Mouse (Mus musculus): ENCODE results near the gene Gm14406. TPM values are rescaled to one million over a fixed set of nuclear protein-coding genes. Genes with fewer than 3 reads are reported as not detected.

Gene Gm14406
- polyA plus RNA-seq, 1 experiment from 2014 or later: not detected

DNA sequence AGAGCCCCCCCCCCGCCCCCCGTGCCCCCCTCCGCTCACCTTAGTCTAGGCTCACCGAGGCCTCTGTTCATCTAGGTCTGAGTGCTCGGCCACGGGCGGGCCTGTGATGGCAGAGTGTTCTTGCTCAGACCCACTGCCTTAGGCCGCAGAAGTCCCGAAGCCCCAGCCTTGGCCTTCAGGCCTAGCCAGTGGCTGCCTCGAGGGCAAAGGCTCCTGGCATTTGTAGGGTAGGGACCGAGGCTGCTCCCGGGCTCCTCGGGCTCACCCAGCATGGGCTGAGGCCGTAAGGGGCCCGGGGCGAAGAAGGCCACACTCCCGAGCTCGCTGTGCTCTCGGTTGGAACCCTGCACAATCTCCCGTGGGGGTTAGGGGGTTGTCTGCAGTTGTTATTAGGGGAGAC is 54.9 kb downstream of the Gm14406 start:
- H3K27ac ChIP-seq (ENCODE audit: low read depth, low read length): no peak overlapping the region
- ATAC-seq (replicated peaks; ENCODE audit: low FRiP score) (no peak), DNase-seq (ENCODE audit: low spot score) (no peak)
- H3K9me3 ChIP-seq (ENCODE audit: control insufficient read depth, low read length): peaks cover 4% of the 10 kb centered on the region; the same call in 1 of the 2 replicates
- 91% methylated on average over 20 of the region's 20 CpGs for WGBS
- H3K4me3 ChIP-seq (ENCODE audit: low read depth, low read length): no peak overlapping the region
- no peak overlapping the region for H3K4me2 ChIP-seq
- no peaks in the 10 kb centered on the region for H3K27me3 ChIP-seq (replicated peaks; ENCODE audit: control insufficient read depth, insufficient read depth, low read length)
- no peaks in the 10 kb centered on the region for H3K36me3 ChIP-seq (ENCODE audit: control insufficient read depth, insufficient read depth, low read length)
- no peaks in the 10 kb centered on the region for H3K4me1 ChIP-seq (replicated peaks; ENCODE audit: control insufficient read depth, insufficient read depth, low read length)
- no peak overlapping the region for H3K9ac ChIP-seq (ENCODE audit: low read depth, low read length)

DNA sequence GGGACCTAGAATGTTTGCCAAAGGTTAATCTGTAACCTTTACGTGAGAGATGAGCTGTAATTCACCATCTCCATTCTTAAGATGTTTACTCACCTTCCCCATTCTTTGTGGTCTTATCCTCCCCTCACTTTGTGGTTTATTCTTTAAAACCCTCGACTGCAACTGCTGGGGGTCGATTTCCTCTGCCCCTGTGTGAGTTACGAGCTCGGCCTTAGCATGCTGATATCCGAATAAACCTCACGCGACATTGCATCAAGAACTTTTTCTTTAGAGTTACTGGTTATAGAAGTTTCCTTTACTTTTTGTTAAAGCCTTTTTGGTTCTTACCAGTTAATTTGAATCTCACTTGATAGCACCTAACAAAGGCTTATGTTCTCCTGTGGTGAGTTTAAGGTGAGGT is 58.0 kb downstream of the Gm14406 start:
- no peak overlapping the region for H3K4me2 ChIP-seq
- H3K27me3 ChIP-seq (replicated peaks; ENCODE audit: control insufficient read depth, insufficient read depth, low read length): no peaks in the 10 kb centered on the region
- no peaks in the 10 kb centered on the region for H3K36me3 ChIP-seq (ENCODE audit: control insufficient read depth, insufficient read depth, low read length)
- no peak for ATAC-seq (replicated peaks; ENCODE audit: low FRiP score)
- peaks cover 4% of the 10 kb centered on the region; the same call in 1 of the 2 replicates for H3K9me3 ChIP-seq (ENCODE audit: control insufficient read depth, low read length)
- 77% methylated on average over 8 of the region's 8 CpGs for WGBS
- no peak overlapping the region for H3K27ac ChIP-seq (ENCODE audit: low read depth, low read length)
- H3K9ac ChIP-seq (ENCODE audit: low read depth, low read length): no peak overlapping the region
- DNase-seq (ENCODE audit: low spot score): no peak
- no peaks in the 10 kb centered on the region for H3K4me1 ChIP-seq (replicated peaks; ENCODE audit: control insufficient read depth, insufficient read depth, low read length)
- no peak overlapping the region for H3K4me3 ChIP-seq (ENCODE audit: low read depth, low read length)

Other genes with a start within 250 kb of the Gm14406 start
- 5.9 and 8.8 TPM in 2 replicates for gene Gm14418, start 179.9 kb downstream of the Gm14406 start, polyA plus RNA-seq (2014; fragmentation: Nextera tagmentation; extraction: Ambion mirVana)
- gene Zfp970, start 113.5 kb downstream of the Gm14406 start, polyA plus RNA-seq (2014; fragmentation: Nextera tagmentation; extraction: Ambion mirVana): 9.0 and 10.2 TPM in 2 replicates
- gene Gm14403, start 80.0 kb downstream of the Gm14406 start, polyA plus RNA-seq (2014; fragmentation: Nextera tagmentation; extraction: Ambion mirVana): 4.0 and 5.0 TPM in 2 replicates
- gene Gm14322, start 181.1 kb upstream of the Gm14406 start, polyA plus RNA-seq (2014; fragmentation: Nextera tagmentation; extraction: Ambion mirVana): 5.4 and 5.8 TPM in 2 replicates